Mouse (Mus musculus): ENCODE data around the gene Gm15737.

DNA sequence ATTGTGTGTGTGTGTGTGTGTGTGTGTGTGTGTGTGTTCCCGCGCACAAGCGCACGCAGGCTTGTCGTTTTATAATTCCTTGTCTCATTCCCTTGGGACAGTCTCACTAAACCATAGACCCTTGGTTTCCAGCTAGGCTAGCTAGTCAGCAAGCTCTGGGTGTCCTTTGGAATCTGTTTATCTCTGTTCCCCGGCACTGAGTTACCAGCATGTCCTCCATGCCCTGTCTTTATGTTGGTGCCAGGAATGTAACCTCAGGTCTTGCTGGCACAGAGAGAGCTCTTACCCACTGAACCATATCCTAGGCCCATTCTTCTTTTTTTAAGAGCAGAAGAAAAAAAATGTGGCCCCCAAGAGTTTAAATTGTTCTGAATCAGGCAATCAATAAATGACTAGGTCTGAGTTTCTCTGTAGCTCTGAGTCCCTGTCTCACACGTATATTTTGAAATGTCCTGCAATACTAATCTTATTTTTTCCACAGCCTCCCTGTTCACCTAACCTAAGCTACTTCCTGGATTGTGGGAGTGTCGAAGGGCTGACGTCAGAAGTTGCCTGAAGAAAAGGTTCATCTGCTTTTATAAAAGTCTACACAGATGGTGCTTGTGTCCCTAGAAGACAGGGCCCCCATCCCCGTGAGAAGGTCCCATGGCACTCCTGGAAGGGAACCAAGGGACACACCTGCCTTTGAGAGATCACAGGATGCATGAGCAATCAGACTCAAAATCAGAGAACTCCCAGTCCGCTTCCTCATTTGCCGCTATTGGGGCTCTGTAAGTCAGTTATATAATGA lies 10.2 kb upstream of the Gm15737 start:
- TF ChIP-seq CTCF (IDR thresholded peaks at IDR 0.05; ENCODE audit: low read depth) (no peak), EP300 (IDR thresholded peaks at IDR 0.05; ENCODE audit: low read depth) (no peak)
